Comparison of ENCODE assay signal across 32 mouse cellular contexts in the genomic region with DNA sequence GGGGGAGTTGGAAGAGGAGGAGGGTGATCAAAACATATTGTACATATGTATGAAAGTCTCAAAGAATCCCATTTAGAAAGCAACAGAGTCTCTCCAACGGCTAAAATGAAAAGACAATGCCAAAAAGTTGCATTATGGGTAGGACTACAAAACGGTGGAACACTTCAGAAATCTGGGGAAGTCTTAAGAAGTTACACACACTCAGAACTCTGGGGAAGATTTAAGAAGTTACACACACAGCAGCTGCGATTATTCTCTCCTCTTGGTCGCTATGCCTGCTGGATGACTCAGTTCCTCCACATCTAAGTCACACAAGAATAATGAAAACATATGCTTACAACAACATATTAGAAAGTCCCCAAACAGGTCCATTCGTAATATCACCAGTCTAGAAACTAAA. TPM values are rescaled to one million over a fixed set of nuclear protein-coding genes. Genes with fewer than 3 reads are reported as not detected.
DNase-seq lines count a peak whose midpoint lies in the region; ATAC-seq and TF ChIP-seq lines count a peak whose summit lies in the region.
"Had no signal": no experiment of that assay in that cellular context is flagged by ENCODE, and none has a peak within 500 bp of the region (broad histone marks: within the 10 kb centered on the region; RNA-seq: fewer than 3 reads in every experiment).

No protein-coding gene starts in this region.

- H3K9ac ChIP-seq in CH12.LX (ENCODE audit: insufficient read depth, low read depth), result no peak overlapping the region
- H3K9ac ChIP-seq in neural tube, embryonic 15.5 days (replicated peaks), result no peak overlapping the region
- H3K9ac ChIP-seq: embryonic facial prominence, embryonic 13.5 days; forebrain, embryonic 12.5 days; forebrain, embryonic 15.5 days had no signal

- 85% methylated on average over 5 of the region's 5 CpGs for whole genome bisulfite sequencing in neural tube, embryonic 15.5 days

- H3K79me2 ChIP-seq in CH12.LX (replicated peaks; ENCODE audit: control insufficient read depth, extremely low read depth, insufficient read depth, poor library complexity, severe bottlenecking), result peaks cover 30% of the 10 kb centered on the region

- H3K9me3 ChIP-seq in CH12.LX (replicated peaks; ENCODE audit: low read length), result no peaks in the 10 kb centered on the region
- no peaks in the 10 kb centered on the region for H3K9me3 ChIP-seq in neural tube, embryonic 15.5 days (replicated peaks)
- H3K9me3 ChIP-seq: embryonic facial prominence, embryonic 10.5 days; embryonic facial prominence, embryonic 13.5 days; forebrain, embryonic 12.5 days; forebrain, embryonic 15.5 days; hindbrain, embryonic 10.5 days; hindbrain, embryonic 13.5 days had no signal

- no peak for TF ChIP-seq EP300 in CH12.LX (IDR thresholded peaks at IDR 0.05; ENCODE audit: low read length)

- in situ Hi-C loops in CH12.LX (cut with MboI; ENCODE audit: low pct_ligation_motif_present, low pct_unique_long_range_greater_than_20kb, low sequenced_read_pairs), result no loop called here

- H3K4me2 ChIP-seq in CH12.LX (ENCODE audit: insufficient read depth, low read depth, poor library complexity, severe bottlenecking), result no peak overlapping the region
- H3K4me2 ChIP-seq in neural tube, embryonic 15.5 days, result no peak overlapping the region
- H3K4me2 ChIP-seq: embryonic facial prominence, embryonic 13.5 days; heart, embryonic 11.5 days had no signal

- dilution Hi-C loops in CH12.LX (cut with MboI; ENCODE audit: extremely low pct_ligation_motif_present, extremely low pct_unique_long_range_greater_than_20kb, low sequenced_read_pairs), result no loop called here

- H3K36me3 ChIP-seq in CH12.LX (replicated peaks in 1 of 2; ENCODE audit: control insufficient read depth in 1 of 2, insufficient read depth in 1 of 2, low read length in 1 of 2), result peaks cover 5 to 20% of the 10 kb centered on the region in 2 experiments
- peaks cover 7% of the 10 kb centered on the region for H3K36me3 ChIP-seq in neural tube, embryonic 15.5 days

- H3K27ac ChIP-seq in CH12.LX (ENCODE audit: insufficient read depth, low read depth), result no peak overlapping the region
- H3K27ac ChIP-seq in neural tube, embryonic 15.5 days (replicated peaks), result no peak overlapping the region
- H3K27ac ChIP-seq: embryonic facial prominence, embryonic 10.5 days; embryonic facial prominence, embryonic 13.5 days; forebrain, embryonic 12.5 days; hindbrain, embryonic 10.5 days had no signal

- peak; percentile 11 for DNase-seq in CD4-positive, CD25-positive, alpha-beta regulatory T cell, adult 2 months (ENCODE audit: low read depth, low spot score)
- DNase-seq in CH12.LX (ENCODE audit: extremely low read depth), result no peak
- peak; percentile 23 for DNase-seq in induced T-regulatory cell, adult 2 months (ENCODE audit: low read depth)
- DNase-seq in layer of hippocampus, adult 8-10 months (ENCODE audit: low spot score in 2 of 2), result no peak
- DNase-seq in urinary bladder, postnatal 10 days (ENCODE audit: low spot score), result no peak
- DNase-seq: adrenal gland, adult 2 months; adrenal gland, postnatal 14 days; cerebellum, adult 11 months; cerebellum, adult 2 months; cerebellum, adult 9-11 months; cerebellum, postnatal 25 days; gastrocnemius, postnatal 10 days; gastrocnemius, postnatal 36 days; heart, postnatal 36 days had no signal

- peaks cover 3 to 25% of the 10 kb centered on the region in 2 experiments for H3K4me1 ChIP-seq in CH12.LX (ENCODE audit: control insufficient read depth in 1 of 2, insufficient read depth in 2 of 2)
- peaks cover 19% of the 10 kb centered on the region for H3K4me1 ChIP-seq in neural tube, embryonic 15.5 days

- no peak overlapping the region for H3K4me3 ChIP-seq in CH12.LX (replicated peaks in 1 of 3; ENCODE audit: low read depth in 2 of 3, low read length in 2 of 3, poor library complexity in 1 of 3)
- H3K4me3 ChIP-seq in neural tube, embryonic 15.5 days (replicated peaks), result no peak overlapping the region
- H3K4me3 ChIP-seq: embryonic facial prominence, embryonic 10.5 days; embryonic facial prominence, embryonic 13.5 days; erythroblast, embryonic 14.5 days; forebrain, embryonic 12.5 days; forebrain, embryonic 15.5 days; hindbrain, embryonic 10.5 days; hindbrain, embryonic 13.5 days had no signal

- TF ChIP-seq RAD21 in CH12.LX (IDR thresholded peaks at IDR 0.05; ENCODE audit: low read depth, low read length), result no peak

- ATAC-seq in CD4-positive, CD25-positive, alpha-beta regulatory T cell, adult 4 months, result no peak
- no peak for ATAC-seq in neural tube, embryonic 15.5 days (ENCODE audit: low FRiP score)
- ATAC-seq: inflammation-experienced regulatory T-cells, adult 6 months; intestine, embryonic 16.5 days; Patski had no signal

- no peaks in the 10 kb centered on the region for H3K27me3 ChIP-seq in CH12.LX (replicated peaks)
- H3K27me3 ChIP-seq in neural tube, embryonic 15.5 days (replicated peaks), result no peaks in the 10 kb centered on the region
- H3K27me3 ChIP-seq: embryonic facial prominence, embryonic 13.5 days; forebrain, embryonic 12.5 days; forebrain, embryonic 15.5 days; hindbrain, embryonic 13.5 days had no signal

- TF ChIP-seq POLR2A in CH12.LX (IDR thresholded peaks at IDR 0.05; ENCODE audit: low read depth, low read length), result no peak

- TF ChIP-seq CTCF in CH12.LX (conservative IDR thresholded peaks at IDR 0.05 in 1 of 2, IDR thresholded peaks at IDR 0.05 in 1 of 2; ENCODE audit: low read depth in 2 of 2, low read length in 2 of 2), result no peak

TF ChIP-seq in CH12.LX, 34 proteins besides CTCF, POLR2A, EP300 and RAD21:
- peak; percentile 64 for TF ChIP-seq HCFC1 (IDR thresholded peaks at IDR 0.05; ENCODE audit: low read depth, low read length)
- TF ChIP-seq TBP (conservative IDR thresholded peaks at IDR 0.05; ENCODE audit: low read depth, low read length), result no peak
TF ChIP-seq in CH12.LX: peak in this region for 1.

RNA-seq across cellular contexts. Expression of gene Cmtr2, which starts 0.8 kb away (rescaled TPM):
- polyA plus RNA-seq in CD4-positive, CD25-positive, alpha-beta regulatory T cell, adult 4 months (2017; shearing (Covaris generic)), result 10 to 100 TPM in 1 of 2 experiments, 1 to 10 TPM in 1; 7.2 to 10.7 TPM
- total RNA-seq in CH12.LX (2012; rRNA removed) (12.8 and 14.8 TPM in 2 replicates), CH12.LX (2014; rRNA removed) (21.9 and 24.2 TPM in 2 replicates)
- 8.7 and 8.8 TPM in 2 replicates for polyA plus RNA-seq in CH12.LX (2012; ENCODE audit: insufficient read length, low read depth)
- total RNA-seq in layer of hippocampus, adult 8-10 months (2022), result 1 to 10 TPM; 5.7 to 6.8 (median 6.6) TPM
- 8.9 and 9.6 TPM in 2 replicates for polyA plus RNA-seq in neural tube, embryonic 15.5 days (2015; fragmentation: Nextera tagmentation; extraction: Ambion mirVana)

RNA-seq across cellular contexts. Expression of gene Calb2, which starts 48.2 kb away (rescaled TPM):
- not detected for polyA plus RNA-seq in CD4-positive, CD25-positive, alpha-beta regulatory T cell, adult 4 months (2017; shearing (Covaris generic))
- total RNA-seq in CH12.LX (2012; rRNA removed) (not detected in 2 replicates), CH12.LX (2014; rRNA removed) (not detected in 2 replicates)
- not detected in 2 replicates for polyA plus RNA-seq in CH12.LX (2012; ENCODE audit: insufficient read length, low read depth)
- 10 to 100 TPM; 36.3 to 41.0 (median 38.6) TPM for total RNA-seq in layer of hippocampus, adult 8-10 months (2022)
- 48.2 and 55.0 TPM in 2 replicates for polyA plus RNA-seq in neural tube, embryonic 15.5 days (2015; fragmentation: Nextera tagmentation; extraction: Ambion mirVana)
- total RNA-seq: common myeloid progenitor, adult 5-6 weeks; gastrocnemius, adult 18-20 months; gastrocnemius, postnatal 36 days; granulocyte monocyte progenitor cell, adult 5-6 weeks; heart, adult 8-10 months; heart, postnatal 36 days had no signal
- polyA plus RNA-seq: adrenal gland, adult 2 months; C2C12; erythroblast, embryonic 14.5 days; inflammation-experienced regulatory T-cells, adult 6 months; intestine, embryonic 16.5 days; Patski had no signal

RNA-seq across cellular contexts. Expression of gene Hydin, which starts 50.5 kb away (rescaled TPM):
- polyA plus RNA-seq in CD4-positive, CD25-positive, alpha-beta regulatory T cell, adult 4 months (2017; shearing (Covaris generic)), result under 1 TPM in 1 of 2 experiments, not detected in 1; 0.01 TPM
- total RNA-seq in CH12.LX (2012; rRNA removed), result 5.6 and 9.8 TPM in 2 replicates
- total RNA-seq in CH12.LX (2014; rRNA removed), result 9.5 and 9.6 TPM in 2 replicates
- polyA plus RNA-seq in CH12.LX (2012; ENCODE audit: insufficient read length, low read depth), result 13.2 and 17.3 TPM in 2 replicates
- total RNA-seq in layer of hippocampus, adult 8-10 months (2022), result under 1 TPM; 0.63 to 0.96 (median 0.70) TPM
- polyA plus RNA-seq in neural tube, embryonic 15.5 days (2015; fragmentation: Nextera tagmentation; extraction: Ambion mirVana), result 0.27 and 0.31 TPM in 2 replicates
- total RNA-seq: common myeloid progenitor, adult 5-6 weeks; granulocyte monocyte progenitor cell, adult 5-6 weeks had no signal

Comparison
In these comparisons a context has a peak if more than half of its experiments do, and no peak if none do; other contexts are left out.
1. DNase-seq: peak in CD4-positive, CD25-positive, alpha-beta regulatory T cell, adult 2 months (single experiment) and induced T-regulatory cell, adult 2 months (single experiment); none in CH12.LX (single experiment), layer of hippocampus, adult 8-10 months (0 of 2) and urinary bladder, postnatal 10 days (single experiment).
2. RNA of gene Calb2, which starts 48.2 kb away (polyA plus RNA-seq): 48.2 to 55.0 TPM in neural tube, embryonic 15.5 days; not detected in CH12.LX and not detected in CD4-positive, CD25-positive, alpha-beta regulatory T cell, adult 4 months; every median in the first group is over 10 times any median in the second.
3. RNA of gene Hydin, which starts 50.5 kb away (polyA plus RNA-seq): 13.2 to 17.3 TPM in CH12.LX; 0.27 to 0.31 TPM in neural tube, embryonic 15.5 days and 0.01 TPM in CD4-positive, CD25-positive, alpha-beta regulatory T cell, adult 4 months; every median in the first group is over 10 times any median in the second.